8 mouse cellular contexts compared by ENCODE assay signal in the genomic region with DNA sequence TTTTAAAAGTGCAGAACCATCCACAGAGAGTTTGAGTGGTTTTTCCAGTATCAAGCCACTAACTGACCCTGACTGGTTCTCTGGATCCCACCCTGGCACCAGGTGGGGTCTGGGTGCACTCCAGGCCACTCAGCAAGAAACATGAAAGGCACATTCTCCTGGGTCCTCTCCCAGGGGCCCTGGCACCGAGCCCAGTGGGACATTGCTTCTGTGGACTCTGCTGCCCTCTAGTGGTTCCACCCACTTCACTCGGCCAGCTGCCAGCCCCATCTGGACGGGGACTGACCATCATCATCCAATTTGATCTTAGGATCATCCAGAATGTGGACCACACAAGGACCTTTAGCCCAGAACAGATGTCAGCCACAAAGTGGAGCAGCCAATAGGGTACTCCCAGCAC. TPM values are rescaled to one million over a fixed set of nuclear protein-coding genes. Genes with fewer than 3 reads are reported as not detected.
A peak's percentile ranks its signal among the peaks of the same experiment; 100 is the strongest.
DNase-seq lines count a peak whose midpoint lies in the region; ATAC-seq and TF ChIP-seq lines count a peak whose summit lies in the region.

No protein-coding gene starts in this region.

- H3K4me3 ChIP-seq in cortical plate, adult 2 months (ENCODE audit: insufficient read depth, low read length), result no peak overlapping the region

- DNase-seq in cerebellum, adult 11 months, result peak; percentile 68
- no peak for DNase-seq in Patski (ENCODE audit: low read depth, low spot score)
- peak; percentile 71 for DNase-seq in heart, adult 8-10 months (ENCODE audit: low spot score)
- DNase-seq in layer of hippocampus, adult 9-11 months, result peak; percentile 48
- DNase-seq in spleen, adult 18-20 months, result peak; percentile 30 to 70

- CTCF ChIA-PET in Patski (lab: Charles Lee), result interaction anchor here (1.0 to 1.9 kb wide), 2 partner anchors 15 to 21 kb away, joined by 3 to 4 read pairs; partner anchors contain the start of gene Rapgef1

- ATAC-seq in cerebellum, adult (ENCODE audit: insufficient number of reproducible peaks, low FRiP score, low TSS enrichment), result no peak
- no peak for ATAC-seq in Patski
- ATAC-seq in megakaryocyte progenitor cell, adult 5-6 weeks (replicated peaks; ENCODE audit: poor library complexity), result peak; percentile 48; the same call in 1 of the 2 replicates

- no peaks in the 10 kb centered on the region for H3K4me1 ChIP-seq in cortical plate, adult 2 months (ENCODE audit: control insufficient read depth, insufficient read depth, low read length)

- POLR2A ChIA-PET in Patski (lab: Charles Lee), result no interaction called here

- TF ChIP-seq POLR2A in cortical plate, adult 2 months (IDR thresholded peaks at IDR 0.05; ENCODE audit: extremely low read depth, insufficient read depth, low read length), result no peak

- H3K27ac ChIP-seq in cortical plate, adult 2 months (ENCODE audit: insufficient read depth, low read length), result no peak overlapping the region

- peaks cover 25% of the 10 kb centered on the region for H3K27me3 ChIP-seq in Patski

- TF ChIP-seq CTCF in Patski (IDR thresholded peaks at IDR 0.05), result peak; percentile 95
- TF ChIP-seq CTCF in cortical plate, adult 2 months (IDR thresholded peaks at IDR 0.05; ENCODE audit: extremely low read depth, insufficient read depth, low read length), result peak; percentile 86

- in situ Hi-C loops in Patski (cut with MboI; ENCODE audit: low pct_unique_long_range_greater_than_20kb), result no loop called here

RNA-seq across cellular contexts. Expression of gene Rapgef1, which starts 15.6 kb away (rescaled TPM):
- 45.4 TPM for polyA plus RNA-seq in Patski (2021)
- polyA plus RNA-seq in cortical plate, adult 2 months (2012; rRNA removed), result 85.8 and 91.8 TPM in 2 replicates
- total RNA-seq in heart, adult 8-10 months (2022), result 100 to 1,000 TPM in 3 of 4 experiments, 10 to 100 TPM in 1; 98.1 to 113 (median 107) TPM
- total RNA-seq in megakaryocyte progenitor cell, adult 5-6 weeks (2015), result 19.4 and 21.7 TPM in 2 replicates
- total RNA-seq in megakaryocyte progenitor cell, adult 5-6 weeks (2017), result 22.9 and 24.9 TPM in 2 replicates
